In genomic region chr17:8872611-8873010, GRCm38 (mm10) we compare ENCODE assay signal across 10 mouse cellular contexts.
DNase-seq lines count a peak whose midpoint lies in the region; ATAC-seq lines count a peak whose summit lies in the region.
"Had no signal": no experiment of that assay in that cellular context is flagged by ENCODE, and none has a peak within 500 bp of the region (broad histone marks: within the 10 kb centered on the region; RNA-seq: fewer than 3 reads in every experiment).

No protein-coding gene starts in this region.

- no peak overlapping the region for H3K4me3 ChIP-seq in heart, embryonic 16.5 days (ENCODE audit: low read length)
- no peak overlapping the region for H3K4me3 ChIP-seq in midbrain, embryonic 12.5 days
- H3K4me3 ChIP-seq in midbrain, embryonic 15.5 days, result no peak overlapping the region
- H3K4me3 ChIP-seq in forebrain, embryonic 14.5 days (ENCODE audit: low read depth, low read length), result no peak overlapping the region
- H3K4me3 ChIP-seq in stomach, embryonic 16.5 days (replicated peaks; ENCODE audit: low read length), result no peak overlapping the region
- H3K4me3 ChIP-seq: left cerebral cortex, adult 2 months had no signal

- no peaks in the 10 kb centered on the region for H3K27me3 ChIP-seq in heart, embryonic 16.5 days (ENCODE audit: control insufficient read depth, insufficient read depth, low read length)
- H3K27me3 ChIP-seq in midbrain, embryonic 12.5 days, result no peaks in the 10 kb centered on the region
- no peaks in the 10 kb centered on the region for H3K27me3 ChIP-seq in midbrain, embryonic 15.5 days (replicated peaks)
- H3K27me3 ChIP-seq in forebrain, embryonic 14.5 days (replicated peaks; ENCODE audit: control insufficient read depth, insufficient read depth, low read length), result no peaks in the 10 kb centered on the region
- H3K27me3 ChIP-seq in stomach, embryonic 16.5 days (ENCODE audit: control insufficient read depth, insufficient read depth, low read length), result no peaks in the 10 kb centered on the region
- H3K27me3 ChIP-seq: stomach, embryonic 15.5 days had no signal

- H3K4me2 ChIP-seq in heart, embryonic 16.5 days (ENCODE audit: low read depth, low read length), result peak overlapping the region; percentile 47; the same call in 1 of the 2 replicates
- no peak overlapping the region for H3K4me2 ChIP-seq in midbrain, embryonic 12.5 days (replicated peaks)
- no peak overlapping the region for H3K4me2 ChIP-seq in midbrain, embryonic 15.5 days
- no peak overlapping the region for H3K4me2 ChIP-seq in forebrain, embryonic 14.5 days (ENCODE audit: low read length)
- H3K4me2 ChIP-seq in stomach, embryonic 16.5 days (ENCODE audit: low read depth, low read length), result peak overlapping the region; percentile 36

- DNase-seq in heart, adult 18-20 months, result no peak
- DNase-seq in forebrain, embryonic 14.5 days (ENCODE audit: low spot score), result peak; percentile 49
- no peak for DNase-seq in cerebellum, adult 11 months
- DNase-seq: cerebellum, postnatal 36 days had no signal

- ATAC-seq in heart, embryonic 16.5 days (replicated peaks; ENCODE audit: extremely low read depth, insufficient read depth, low FRiP score), result no peak
- ATAC-seq in midbrain, embryonic 12.5 days (ENCODE audit: low FRiP score, low read depth), result no peak; the same call in 1 of the 2 replicates
- ATAC-seq in midbrain, embryonic 15.5 days (replicated peaks), result no peak
- peak; percentile 44; the same call in 1 of the 2 replicates for ATAC-seq in forebrain, embryonic 14.5 days
- ATAC-seq in stomach, embryonic 16.5 days (ENCODE audit: insufficient read depth, low FRiP score), result no peak

- no peaks in the 10 kb centered on the region for H3K36me3 ChIP-seq in heart, embryonic 16.5 days (ENCODE audit: control insufficient read depth, insufficient read depth)
- no peaks in the 10 kb centered on the region for H3K36me3 ChIP-seq in midbrain, embryonic 12.5 days
- H3K36me3 ChIP-seq in midbrain, embryonic 15.5 days (replicated peaks), result no peaks in the 10 kb centered on the region
- H3K36me3 ChIP-seq in forebrain, embryonic 14.5 days (ENCODE audit: control insufficient read depth, insufficient read depth, low read length), result no peaks in the 10 kb centered on the region
- no peaks in the 10 kb centered on the region for H3K36me3 ChIP-seq in stomach, embryonic 16.5 days (ENCODE audit: control insufficient read depth, insufficient read depth, low read length)
- H3K36me3 ChIP-seq: stomach, embryonic 15.5 days had no signal

- 49% methylated on average over 8 of the region's 8 CpGs for WGBS in heart, embryonic 16.5 days
- 64% methylated on average over 8 of the region's 8 CpGs for WGBS in midbrain, embryonic 12.5 days
- 43% methylated on average over 8 of the region's 8 CpGs for WGBS in midbrain, embryonic 15.5 days
- WGBS in forebrain, embryonic 14.5 days, result 32% methylated on average over 8 of the region's 8 CpGs
- WGBS in stomach, embryonic 16.5 days, result 45% methylated on average over 8 of the region's 8 CpGs

- peak overlapping the region; percentile 28; the same call in 1 of the 2 replicates for H3K9ac ChIP-seq in heart, embryonic 16.5 days (ENCODE audit: low read length)
- H3K9ac ChIP-seq in midbrain, embryonic 12.5 days (replicated peaks), result no peak overlapping the region
- H3K9ac ChIP-seq in midbrain, embryonic 15.5 days, result no peak overlapping the region
- no peak overlapping the region for H3K9ac ChIP-seq in forebrain, embryonic 14.5 days (ENCODE audit: low read length)
- H3K9ac ChIP-seq in stomach, embryonic 16.5 days (ENCODE audit: low read length), result 0 out of 2 replicates have a peak overlapping the region, but pooled peaks have one; percentile 40
- H3K9ac ChIP-seq: stomach, embryonic 15.5 days had no signal

- H3K9me3 ChIP-seq in heart, embryonic 16.5 days (replicated peaks; ENCODE audit: control insufficient read depth, low read length), result no peaks in the 10 kb centered on the region
- no peaks in the 10 kb centered on the region for H3K9me3 ChIP-seq in midbrain, embryonic 12.5 days
- H3K9me3 ChIP-seq in midbrain, embryonic 15.5 days, result no peaks in the 10 kb centered on the region
- no peaks in the 10 kb centered on the region for H3K9me3 ChIP-seq in forebrain, embryonic 14.5 days (replicated peaks; ENCODE audit: control insufficient read depth, low read length)
- no peaks in the 10 kb centered on the region for H3K9me3 ChIP-seq in stomach, embryonic 16.5 days (replicated peaks; ENCODE audit: control insufficient read depth, low read length)
- H3K9me3 ChIP-seq: stomach, embryonic 15.5 days had no signal

- H3K27ac ChIP-seq in heart, embryonic 16.5 days (ENCODE audit: low read length), result peak overlapping the region; percentile 14; the same call in 1 of the 2 replicates
- H3K27ac ChIP-seq in midbrain, embryonic 12.5 days (replicated peaks), result peak overlapping the region; percentile 46; the same call in 1 of the 2 replicates
- H3K27ac ChIP-seq in midbrain, embryonic 15.5 days, result no peak overlapping the region
- H3K27ac ChIP-seq in forebrain, embryonic 14.5 days (ENCODE audit: low read depth, low read length), result peak overlapping the region; percentile 18; the same call in 1 of the 2 replicates
- no peak overlapping the region for H3K27ac ChIP-seq in stomach, embryonic 16.5 days (ENCODE audit: low read length)
- H3K27ac ChIP-seq: left cerebral cortex, adult 2 months; stomach, embryonic 15.5 days had no signal

- H3K4me1 ChIP-seq in heart, embryonic 16.5 days (ENCODE audit: control insufficient read depth, insufficient read depth, low read length), result peaks cover 7% of the 10 kb centered on the region
- peaks cover 19% of the 10 kb centered on the region for H3K4me1 ChIP-seq in midbrain, embryonic 12.5 days
- H3K4me1 ChIP-seq in midbrain, embryonic 15.5 days, result peaks cover 17% of the 10 kb centered on the region
- peaks cover 10% of the 10 kb centered on the region for H3K4me1 ChIP-seq in forebrain, embryonic 14.5 days (ENCODE audit: control insufficient read depth, insufficient read depth, low read length)
- peaks cover 7% of the 10 kb centered on the region for H3K4me1 ChIP-seq in stomach, embryonic 16.5 days (ENCODE audit: control insufficient read depth, insufficient read depth, low read length)

Comparison
In these comparisons a context has a peak if more than half of its experiments do, and no peak if none do; other contexts are left out.
1. H3K27ac ChIP-seq: peak in heart, embryonic 16.5 days (single experiment), midbrain, embryonic 12.5 days (single experiment) and forebrain, embryonic 14.5 days (single experiment); none in midbrain, embryonic 15.5 days (single experiment) and stomach, embryonic 16.5 days (single experiment).
2. H3K4me2 ChIP-seq: peak in heart, embryonic 16.5 days (single experiment) and stomach, embryonic 16.5 days (single experiment); none in midbrain, embryonic 12.5 days (single experiment), midbrain, embryonic 15.5 days (single experiment) and forebrain, embryonic 14.5 days (single experiment).
3. H3K9ac ChIP-seq: peak in heart, embryonic 16.5 days (single experiment) and stomach, embryonic 16.5 days (single experiment); none in midbrain, embryonic 12.5 days (single experiment), midbrain, embryonic 15.5 days (single experiment) and forebrain, embryonic 14.5 days (single experiment).